Mouse (Mus musculus) layer of hippocampus, postnatal 14 days (tissue): ENCODE data around the gene Notch3. TPM values are rescaled to one million over a fixed set of nuclear protein-coding genes. Genes with fewer than 3 reads are reported as not detected.

Source experiments
- DNase-seq, 2 experiments: peaks; one replicate each; pipeline ENCODE4 v3.0.0; 2021 to 2022; ENCODE audit warnings: low spot score in 2 of 2, mixed read lengths in 1 of 2
- total RNA-seq, 2 experiments: library from RNA; stranded (reverse); gene quantifications; 2 replicates each; pipeline ENCODE4 v1.2.3; 2021

Notch3 gene
- total RNA-seq, 2 experiments from 2014 or later: 15.3 to 15.9 TPM

GRCm38 (mm10) chr17:32097676-32098075 lies 69.0 kb downstream of the Notch3 start:
- DNase-seq: no peak

- DNase-seq: no peak
Measured at GRCm38 (mm10) chr17:32092895-32093294, 73.8 kb downstream of the Notch3 start.

DNA sequence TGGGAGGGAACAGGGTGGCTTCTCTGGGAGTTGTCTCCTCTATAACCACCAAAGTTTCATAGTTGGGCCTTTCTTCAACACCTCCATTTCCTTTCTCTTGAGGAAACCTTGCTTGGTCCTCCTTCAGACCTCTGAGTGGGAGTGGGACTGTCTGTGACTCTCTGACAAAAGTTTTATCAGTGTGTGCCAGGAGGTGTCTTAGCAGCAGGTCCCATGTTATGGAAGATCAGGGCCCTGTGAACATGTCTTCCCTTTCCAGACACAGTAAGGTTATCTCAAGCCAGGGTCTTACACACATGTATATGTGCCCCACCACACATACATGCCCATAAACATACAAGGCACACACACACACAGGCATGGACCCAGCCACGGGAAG lies 74.4 kb downstream of the Notch3 start:
- no peak for DNase-seq

GRCm38 (mm10) chr17:32091364-32092240 lies 75.0 kb downstream of the Notch3 start:
- peak; percentile 57 to 63 for DNase-seq

DNA sequence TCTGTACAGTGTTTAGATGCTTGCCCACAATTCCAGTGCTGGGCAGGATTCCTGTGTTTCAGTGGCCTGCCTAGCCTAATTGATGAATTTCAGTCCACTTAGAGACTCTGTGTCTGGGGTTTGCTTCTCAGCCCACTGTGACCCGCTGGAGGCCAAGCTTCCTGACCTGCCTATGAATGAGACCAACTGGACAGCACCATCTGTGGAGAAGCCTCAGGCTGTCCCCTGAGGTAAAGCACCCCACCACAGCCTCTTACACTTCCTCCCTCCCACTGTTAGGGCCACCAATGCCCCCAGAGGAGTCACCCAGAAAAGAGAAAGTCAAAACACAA lies 75.7 kb downstream of the Notch3 start:
- peak in 1 of 2 experiments; percentile 22 for DNase-seq

DNA sequence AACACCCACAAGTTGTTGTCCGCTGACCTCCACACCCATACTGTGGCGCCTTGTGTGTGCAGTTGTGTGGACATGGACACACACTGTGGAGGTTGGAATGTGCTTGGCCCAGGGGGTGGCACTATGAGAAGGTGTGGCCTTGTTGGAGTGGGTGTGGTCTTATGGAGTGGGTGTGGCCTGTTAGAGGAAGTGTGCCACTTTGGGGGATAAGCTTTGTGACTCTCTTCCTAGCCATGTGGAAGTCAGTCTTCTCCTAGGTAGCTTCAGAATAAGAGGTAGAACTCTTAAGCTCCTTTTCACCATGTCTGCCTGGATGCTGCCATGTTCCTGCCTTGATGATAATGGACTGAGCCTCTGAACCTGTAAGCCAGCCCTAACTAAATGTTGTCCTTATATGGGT lies 79.6 kb downstream of the Notch3 start:
- no peak for DNase-seq

- no peak for DNase-seq
Measured at GRCm38 (mm10) chr17:32083351-32083750, 83.3 kb downstream of the Notch3 start.

- peak; percentile 31 for DNase-seq
Measured at GRCm38 (mm10) chr17:32075164-32075563, 91.5 kb downstream of the Notch3 start.

DNA sequence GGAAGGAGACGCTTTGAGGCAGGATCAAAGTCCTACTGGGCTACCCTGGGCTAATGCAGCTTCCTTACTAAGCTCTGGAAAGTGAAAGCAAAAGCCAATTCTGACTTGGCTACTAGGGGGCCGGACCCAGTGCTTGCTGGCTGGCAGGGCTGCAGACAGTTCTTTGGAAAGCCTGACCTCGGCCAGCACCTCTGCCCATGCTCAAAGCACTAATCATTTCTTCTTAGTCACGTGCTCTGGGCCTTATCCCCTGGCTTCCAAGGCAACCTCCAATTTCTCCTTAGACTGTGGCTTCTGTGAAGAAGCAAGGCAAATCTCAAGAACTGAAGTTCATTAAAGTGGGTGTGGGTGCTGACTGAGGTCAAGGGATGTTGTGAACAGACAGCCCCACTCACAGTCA lies 92.0 kb downstream of the Notch3 start:
- DNase-seq: no peak

GRCm38 (mm10) chr17:32073359-32073758 lies 93.3 kb downstream of the Notch3 start:
- DNase-seq: peak; percentile 71 to 74

Other genes with a start within 250 kb of the Notch3 start
- gene Rrp1b, start 130.8 kb downstream of the Notch3 start, total RNA-seq: 10 to 100 TPM; 17.1 to 17.8 TPM
- gene Hsf2bp, start 130.5 kb downstream of the Notch3 start, total RNA-seq: 1 to 10 TPM; 1.2 to 1.6 TPM
- gene Ephx3, start 22.7 kb upstream of the Notch3 start, total RNA-seq: under 1 TPM; 0.25 to 0.26 TPM
- gene Brd4, start 117.9 kb upstream of the Notch3 start, total RNA-seq: 100 to 1,000 TPM; 118 to 125 TPM
- 10 to 100 TPM; 83.8 to 86.1 TPM for gene Akap8, start 154.4 kb upstream of the Notch3 start, total RNA-seq
- 100 to 1,000 TPM; 134 to 157 TPM for gene Akap8l, start 183.8 kb upstream of the Notch3 start, total RNA-seq
- 10 to 100 TPM; 66.8 to 74.7 TPM for gene Wiz, start 222.6 kb upstream of the Notch3 start, total RNA-seq
- gene Rasal3, start 236.7 kb upstream of the Notch3 start, total RNA-seq: 1 to 10 TPM; 2.6 to 3.1 TPM